Mouse (Mus musculus): ENCODE results near the gene Cacna1c.
"Not testable (repeated sequence)": the region's sequence is repeated elsewhere in the genome, so short reads cannot be mapped to it uniquely, and the experiment has no call there.

The Cacna1c gene

DNA sequence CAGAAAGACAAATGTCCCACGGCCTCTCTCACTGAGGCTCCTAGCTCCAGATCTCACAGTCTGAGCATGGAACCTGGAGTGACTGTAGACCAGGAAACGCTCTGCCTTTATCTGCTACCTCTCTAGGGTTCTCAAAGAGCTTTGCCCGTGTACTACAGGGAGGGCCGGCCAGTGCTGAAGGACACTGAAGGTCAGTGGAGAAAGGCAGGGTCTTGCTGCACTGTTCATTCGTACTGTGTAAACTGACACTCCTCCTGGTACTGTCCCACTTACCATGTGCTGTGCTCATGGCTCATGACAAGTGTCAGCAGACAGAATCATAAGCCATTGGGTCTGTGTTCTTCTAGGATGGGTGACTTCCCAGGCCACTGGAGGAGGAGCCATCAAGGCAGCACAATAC lies 17.2 kb upstream of the Cacna1c start:
- no peak for DNase-seq (ENCODE audit: low spot score in 2 of 2)

DNA sequence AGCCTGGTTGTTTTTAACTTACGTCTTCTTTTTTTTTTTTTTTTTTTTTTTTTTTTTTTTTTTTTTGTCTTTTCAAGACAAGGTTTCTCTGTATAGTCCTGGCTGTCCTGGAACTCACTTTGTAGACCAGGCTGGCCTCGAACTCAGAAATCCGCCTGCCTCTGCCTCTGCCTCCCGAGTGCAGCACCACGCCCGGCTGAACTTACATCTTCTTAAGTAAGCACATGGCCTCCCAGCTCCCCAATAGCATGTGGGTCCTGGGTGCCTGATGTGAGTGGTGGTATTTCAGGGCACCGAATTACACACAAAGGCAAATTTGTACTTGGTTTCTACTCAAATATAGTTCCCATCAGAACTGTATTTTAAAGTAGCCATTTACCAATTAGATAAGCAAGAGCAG lies 9.8 kb upstream of the Cacna1c start:
- not testable (repeated sequence) for DNase-seq (ENCODE audit: low spot score in 2 of 2)

DNA sequence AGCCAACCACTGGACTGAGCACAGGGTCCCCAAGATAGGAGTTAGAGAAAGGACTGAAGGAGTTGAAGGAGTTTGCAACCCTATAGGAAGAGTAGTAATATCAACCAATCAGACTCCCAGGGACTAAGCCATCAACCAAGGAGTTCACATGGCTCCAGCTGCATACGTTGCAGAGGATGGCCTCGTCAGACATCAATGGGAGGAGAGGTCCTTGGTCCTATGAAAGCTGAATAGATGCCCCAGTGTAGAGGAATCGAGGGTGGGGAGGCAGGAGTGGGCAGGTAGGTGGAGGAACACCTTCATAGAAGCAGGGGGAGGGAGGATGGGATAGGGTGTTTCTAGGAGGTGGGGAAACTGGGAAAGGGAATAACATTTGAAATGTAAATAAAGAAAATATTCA lies 8.7 kb upstream of the Cacna1c start:
- DNase-seq (ENCODE audit: low spot score in 2 of 2), result no peak

DNA sequence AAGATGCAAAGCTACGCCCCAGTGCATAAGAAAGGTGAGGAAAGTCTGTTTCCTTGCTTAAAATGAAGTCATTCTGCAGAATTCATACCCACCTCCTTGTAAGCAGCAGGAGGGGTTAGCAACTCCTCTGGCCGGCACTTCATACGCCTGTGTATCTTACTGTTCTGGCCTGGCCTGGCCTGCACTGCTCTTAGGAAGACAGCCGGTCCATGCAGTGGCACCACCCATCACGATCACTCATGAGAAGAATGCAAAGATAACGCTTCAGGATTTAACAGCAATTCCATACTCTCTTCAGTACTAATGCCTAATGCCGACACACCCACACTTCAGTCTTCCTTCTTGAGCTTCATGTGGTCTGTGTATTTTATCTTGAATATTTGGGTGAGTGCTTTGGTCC lies 8.1 kb upstream of the Cacna1c start:
- DNase-seq (ENCODE audit: low spot score in 2 of 2), result no peak

DNA sequence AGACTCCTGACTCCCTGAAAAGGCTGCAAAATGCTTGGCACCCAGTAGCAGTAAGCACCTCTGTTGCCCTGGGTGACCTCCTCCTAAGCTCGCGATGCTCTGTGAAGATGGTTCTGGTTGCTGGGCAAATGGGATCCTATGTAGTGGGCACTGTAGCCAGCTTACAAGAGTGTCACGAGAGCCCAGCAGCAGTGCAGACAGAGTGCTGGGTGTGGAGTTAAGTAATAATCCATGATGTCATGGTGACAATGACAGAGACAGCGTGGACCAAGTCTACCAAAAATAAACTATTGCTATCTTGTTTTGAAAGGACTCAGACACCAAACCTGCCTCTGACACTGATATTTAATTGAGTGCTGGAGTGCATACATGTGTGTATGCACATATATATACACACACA lies 5.4 kb upstream of the Cacna1c start:
- DNase-seq (ENCODE audit: low spot score in 2 of 2), result no peak

DNA sequence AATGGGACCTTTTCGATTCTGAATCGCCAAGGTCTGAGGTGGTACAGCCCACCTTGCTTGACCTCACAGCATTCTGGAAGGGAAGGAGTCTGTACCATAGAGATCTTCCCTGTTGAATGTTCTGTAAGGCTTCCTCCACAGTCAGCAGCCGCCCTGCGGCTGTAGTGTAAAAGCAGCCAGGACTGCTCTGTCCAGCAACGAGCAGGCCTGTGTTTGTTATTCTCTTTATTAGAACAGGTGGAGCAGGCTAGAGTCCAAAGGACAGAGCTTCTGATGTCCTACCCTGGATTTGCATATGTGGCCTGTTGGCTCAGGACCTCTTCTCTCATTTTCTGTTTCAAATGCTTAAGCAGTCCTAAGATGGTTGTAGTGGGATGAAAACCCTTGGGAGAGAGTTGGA lies 4.1 kb upstream of the Cacna1c start:
- DNase-seq (ENCODE audit: low spot score in 2 of 2), result no peak

DNA sequence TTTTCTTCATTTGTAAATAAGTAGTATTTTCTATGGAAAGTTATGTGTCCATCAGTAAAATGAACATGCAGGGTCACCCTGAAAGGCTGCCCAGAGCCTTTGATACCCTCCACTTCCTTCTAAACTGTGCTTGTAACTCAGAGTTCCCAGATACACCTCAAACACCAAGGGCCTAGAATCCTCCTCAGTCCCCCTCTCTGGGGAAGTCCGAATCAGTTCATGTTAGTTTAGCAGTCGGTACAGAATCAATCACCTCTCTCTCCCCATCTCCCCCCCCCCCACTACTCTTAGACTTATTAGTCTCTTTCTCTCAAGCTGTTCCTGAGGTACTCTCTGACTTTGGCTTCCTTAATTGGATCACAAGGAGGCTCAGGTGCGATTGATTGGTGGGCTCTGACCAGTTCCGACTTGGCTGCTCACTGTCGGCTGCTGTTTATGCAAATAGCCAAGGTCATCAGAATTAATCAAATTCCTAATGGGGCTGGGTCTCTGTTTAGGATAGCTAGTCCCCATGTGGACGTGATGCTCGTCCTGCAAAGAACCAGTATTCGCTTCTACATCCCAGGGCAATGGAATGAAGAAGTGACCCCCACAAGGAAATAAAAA lies 3.2 kb upstream of the Cacna1c start:
- DNase-seq (ENCODE audit: low spot score in 2 of 2), result no peak

DNA sequence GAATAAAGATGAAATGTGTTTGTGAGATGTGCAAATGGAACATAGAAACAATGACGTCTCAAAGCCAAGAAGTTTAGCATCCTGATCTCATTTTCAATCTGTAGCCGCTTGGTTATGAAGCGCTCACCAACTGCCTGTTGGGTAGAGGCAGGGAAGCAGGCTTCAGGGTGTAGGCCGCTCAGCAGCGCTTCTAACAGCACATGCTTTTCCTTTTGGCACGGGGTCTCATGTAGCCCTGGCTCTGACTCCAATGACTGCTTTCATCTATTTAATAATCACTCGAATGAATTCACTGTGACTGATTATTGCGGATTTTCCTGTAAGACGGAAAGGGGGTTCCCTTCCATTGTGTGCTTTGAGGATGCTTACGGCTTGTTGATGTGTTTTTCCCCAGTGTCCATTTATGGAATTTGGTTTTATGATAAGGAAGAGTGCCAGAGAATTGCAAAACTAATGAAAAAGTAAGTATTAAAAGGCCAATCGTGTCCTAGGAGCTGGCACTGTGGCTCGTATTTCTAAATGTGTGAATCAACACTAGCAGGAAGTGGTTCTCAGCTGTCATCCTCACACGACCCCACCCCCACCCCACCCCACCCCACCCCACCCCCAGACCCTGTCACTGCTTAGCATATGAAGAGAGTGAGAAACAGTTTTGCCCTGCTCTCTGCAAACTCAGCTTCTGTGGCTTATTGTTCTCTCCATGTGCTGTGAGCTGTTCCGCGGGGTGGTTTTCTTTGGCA lies 2.5 kb upstream of the Cacna1c start:
- DNase-seq (ENCODE audit: low spot score in 2 of 2), result no peak

DNA sequence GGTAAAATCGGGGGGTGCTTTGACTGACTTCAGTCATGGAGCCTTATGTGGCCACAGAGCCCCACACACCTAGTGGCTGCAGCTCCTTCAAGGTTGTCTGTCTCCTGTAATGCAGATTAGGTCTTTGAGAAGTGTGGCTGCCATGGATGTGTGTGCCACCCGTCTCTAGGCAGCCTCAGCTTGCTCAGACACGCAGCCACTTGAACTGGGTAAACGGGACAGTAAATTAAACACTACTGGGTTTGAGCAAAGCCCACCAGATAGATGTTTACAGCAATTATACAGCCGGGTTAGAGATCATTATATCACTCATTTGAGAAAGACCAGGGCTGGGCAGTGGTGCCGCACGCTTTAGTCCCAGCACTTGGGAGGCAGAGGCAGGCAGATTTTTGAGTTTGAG lies 1.6 kb downstream of the Cacna1c start:
- no peak for DNase-seq (ENCODE audit: low spot score in 2 of 2)

DNA sequence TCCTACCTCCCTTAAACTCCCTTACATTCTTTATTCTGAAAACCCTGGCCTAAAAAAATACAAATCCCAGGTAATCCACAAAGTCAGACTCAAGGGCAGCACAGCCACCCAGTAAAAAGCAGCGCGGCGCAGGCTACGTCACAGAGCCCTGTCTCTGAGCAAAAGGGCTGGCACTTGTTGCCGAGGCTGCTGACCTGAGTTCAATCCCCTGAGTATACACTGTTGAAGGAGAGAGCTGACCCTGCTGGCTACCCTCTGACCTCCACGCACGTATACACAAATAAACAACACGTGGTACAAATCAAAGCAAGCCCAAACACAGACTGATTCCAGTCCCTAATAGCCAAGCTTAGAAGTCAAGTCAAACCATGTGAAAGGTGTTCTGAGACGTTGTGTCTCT lies 2.1 kb downstream of the Cacna1c start:
- DNase-seq (ENCODE audit: low spot score in 2 of 2), result no peak

DNA sequence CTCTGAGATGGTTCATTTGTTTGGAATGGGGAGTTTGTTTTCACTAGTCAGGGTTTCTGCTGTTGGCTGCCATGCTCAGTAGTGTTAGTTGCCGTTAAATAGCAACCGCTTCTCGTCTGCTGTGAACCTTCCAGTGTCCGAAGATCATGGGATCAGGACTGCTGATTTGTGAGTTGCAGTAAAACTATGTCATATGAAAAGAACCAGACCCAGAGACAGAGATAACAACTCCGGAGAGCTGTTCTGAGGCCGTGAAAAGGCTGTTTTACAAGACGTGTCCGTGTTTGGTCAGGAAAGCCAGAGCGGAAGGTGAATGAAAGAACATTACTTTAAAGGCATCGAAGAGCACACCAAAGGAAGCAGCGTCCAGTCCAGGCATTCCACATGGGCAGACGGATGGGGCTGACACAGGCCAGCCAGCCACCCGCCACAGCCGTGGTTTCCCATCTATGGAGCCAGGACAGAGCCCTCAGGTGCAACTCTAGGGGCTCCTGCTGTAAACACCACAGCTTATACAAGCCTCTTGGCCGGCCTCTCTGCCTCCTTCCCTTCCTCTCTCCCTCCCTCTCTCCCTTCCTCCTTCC lies 2.6 kb downstream of the Cacna1c start:
- no peak for DNase-seq (ENCODE audit: low spot score in 2 of 2)

DNA sequence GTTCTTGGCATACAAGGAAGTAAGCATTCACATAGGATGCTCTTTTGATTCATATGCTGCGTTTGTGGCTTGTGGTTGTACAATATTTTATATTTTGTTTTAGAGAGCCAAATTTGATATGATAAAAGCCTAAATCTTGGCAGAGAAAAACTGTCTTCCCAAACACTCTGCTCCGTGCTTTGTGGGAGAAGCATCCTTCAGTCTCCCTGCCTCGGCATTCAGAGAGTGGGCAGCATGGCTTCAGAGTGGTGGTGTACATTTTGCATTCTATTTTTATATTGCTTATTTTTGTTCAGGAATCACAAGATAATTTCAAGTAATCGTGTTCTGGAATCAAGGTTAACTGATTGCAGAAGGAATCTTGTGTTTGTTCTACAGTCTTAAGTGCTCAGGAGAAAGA lies 4.7 kb downstream of the Cacna1c start:
- DNase-seq (ENCODE audit: low spot score in 2 of 2), result no peak

DNA sequence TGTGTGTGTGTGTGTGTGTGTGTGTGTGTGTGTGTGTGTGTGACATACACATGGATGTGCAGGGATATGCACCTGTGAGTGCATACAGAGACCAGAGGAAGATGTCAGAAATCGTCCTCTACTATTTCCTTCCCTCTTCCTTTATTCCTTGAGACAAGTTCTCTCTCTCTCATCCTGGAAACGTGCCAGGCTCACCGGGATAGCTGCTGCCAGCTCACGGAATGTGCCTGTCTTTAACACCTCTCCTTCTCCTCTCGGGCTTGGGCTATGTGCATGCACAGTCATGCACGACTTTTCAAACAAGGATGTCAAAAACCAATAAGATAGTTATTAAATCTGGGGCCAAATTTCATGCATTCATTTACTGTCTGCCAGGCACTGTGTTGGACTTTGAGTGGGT lies 8.6 kb downstream of the Cacna1c start:
- DNase-seq (ENCODE audit: low spot score in 2 of 2), result no peak

DNA sequence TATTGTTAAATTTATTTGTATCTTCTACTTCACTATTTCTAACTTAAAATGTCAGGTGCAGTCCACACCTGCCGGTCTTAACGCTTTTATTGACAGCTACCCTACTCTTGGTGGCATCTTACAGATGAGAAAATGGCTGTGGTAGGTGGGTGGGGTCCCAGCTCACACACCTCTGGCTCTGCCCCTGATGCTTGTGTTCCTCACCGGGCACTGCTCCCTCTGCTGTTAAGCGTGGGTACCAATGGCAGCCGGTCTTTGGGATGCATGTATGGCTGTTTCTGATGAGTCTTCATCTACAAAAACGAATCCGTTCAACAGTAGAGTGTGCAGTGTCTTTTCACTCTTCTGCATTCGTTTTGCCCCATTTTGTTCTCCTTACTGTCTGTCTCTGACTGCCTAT lies 9.6 kb downstream of the Cacna1c start:
- DNase-seq (ENCODE audit: low spot score in 2 of 2), result no peak

DNA sequence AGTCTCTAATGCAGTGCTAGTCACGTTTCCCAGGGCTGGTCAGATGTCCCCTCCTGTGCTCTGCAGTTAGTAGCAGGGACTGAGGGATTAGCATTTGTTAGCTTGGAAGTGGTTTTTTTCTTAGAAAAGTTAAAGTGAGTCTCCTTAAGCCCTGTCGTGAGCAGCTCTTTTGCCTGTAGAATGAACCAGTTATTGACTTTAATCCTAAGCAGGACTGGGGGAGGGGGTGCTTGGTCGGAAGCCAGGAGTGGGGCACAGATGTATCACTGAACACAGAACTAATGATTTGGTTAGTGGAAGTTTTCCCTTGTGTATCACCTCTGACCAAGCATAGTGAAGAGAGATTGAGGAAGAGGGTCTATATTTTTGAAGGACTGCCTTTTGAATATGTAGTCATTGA lies 12.4 kb downstream of the Cacna1c start:
- no peak for DNase-seq (ENCODE audit: low spot score in 2 of 2)

DNA sequence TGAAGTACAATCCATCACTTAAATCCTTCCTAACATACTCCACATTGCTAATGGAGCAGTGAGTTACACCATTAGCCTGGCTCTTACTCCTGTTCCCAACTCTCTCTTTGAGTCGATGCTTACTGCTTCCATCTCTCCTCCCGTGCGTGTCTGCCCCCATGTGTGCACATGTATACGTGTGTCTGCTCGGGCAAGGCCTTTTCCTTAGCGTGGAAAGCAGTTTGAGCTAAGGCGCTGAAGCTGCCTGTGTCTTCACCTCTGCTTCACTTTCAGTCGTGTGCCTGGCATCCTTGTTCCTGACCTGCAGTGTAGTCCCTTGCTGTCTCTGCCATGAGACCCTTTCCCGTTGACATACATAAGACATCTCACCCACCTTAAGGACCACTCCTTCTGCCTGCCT lies 14.0 kb downstream of the Cacna1c start:
- DNase-seq (ENCODE audit: low spot score in 2 of 2), result no peak

DNA sequence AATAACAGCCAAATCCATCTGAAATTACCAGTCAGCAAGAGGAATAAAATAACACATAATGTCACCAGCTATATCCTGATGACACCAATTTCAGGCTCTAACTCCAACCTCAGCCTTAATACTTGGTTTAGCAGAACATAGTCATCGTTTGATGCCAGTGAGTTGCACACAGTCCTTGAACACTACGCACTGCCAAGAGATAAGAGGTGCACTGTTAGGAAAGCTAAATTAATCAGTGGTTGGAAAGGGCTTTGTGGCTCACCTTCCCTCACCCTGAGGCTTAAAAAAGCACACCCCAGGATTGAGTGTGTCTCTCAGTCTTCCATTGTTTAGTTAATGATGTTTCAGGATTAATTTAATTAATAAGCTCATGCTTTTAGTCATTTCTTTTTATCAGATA lies 16.0 kb downstream of the Cacna1c start:
- DNase-seq (ENCODE audit: low spot score in 2 of 2), result no peak

DNA sequence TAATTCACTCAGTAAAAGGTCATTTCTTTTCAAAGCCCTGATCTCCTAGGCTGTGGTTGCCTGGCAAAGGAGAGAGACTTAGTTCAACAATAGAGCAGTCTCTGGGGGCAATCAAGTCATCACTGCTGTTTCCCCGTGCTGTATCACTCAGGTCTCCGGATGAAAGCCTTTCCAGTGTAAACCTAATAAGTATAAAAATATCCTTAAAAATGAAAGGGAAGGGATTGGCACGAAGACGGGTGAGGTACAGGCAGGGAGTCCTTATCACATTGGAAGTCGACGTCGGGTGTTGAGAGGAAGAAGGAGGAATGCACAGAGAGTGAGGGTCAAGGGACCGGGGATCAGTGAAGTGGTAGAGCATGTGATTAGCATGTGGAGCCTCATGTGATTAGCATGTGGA lies 19.1 kb downstream of the Cacna1c start:
- DNase-seq (ENCODE audit: low spot score in 2 of 2), result no peak

DNA sequence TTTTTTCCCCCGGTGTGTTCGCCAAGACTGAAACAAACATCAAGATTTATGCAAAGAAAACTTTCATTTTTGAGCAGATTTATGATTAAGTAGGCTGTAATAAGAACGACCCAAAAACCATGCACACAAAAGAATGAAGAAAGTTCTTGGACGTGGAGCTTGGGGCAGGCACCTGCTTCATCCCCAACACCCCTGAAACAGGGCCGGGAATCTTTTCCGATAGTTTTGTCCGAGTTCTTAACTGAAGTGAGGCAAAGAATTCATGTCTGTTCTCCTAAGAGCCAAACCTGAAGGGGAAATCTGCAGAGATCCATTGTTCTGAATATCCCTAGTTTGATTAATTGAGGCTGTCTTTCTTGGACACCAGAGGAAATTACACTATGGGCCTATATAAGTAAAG lies 20.1 kb downstream of the Cacna1c start:
- no peak for DNase-seq (ENCODE audit: low spot score in 2 of 2)

DNA sequence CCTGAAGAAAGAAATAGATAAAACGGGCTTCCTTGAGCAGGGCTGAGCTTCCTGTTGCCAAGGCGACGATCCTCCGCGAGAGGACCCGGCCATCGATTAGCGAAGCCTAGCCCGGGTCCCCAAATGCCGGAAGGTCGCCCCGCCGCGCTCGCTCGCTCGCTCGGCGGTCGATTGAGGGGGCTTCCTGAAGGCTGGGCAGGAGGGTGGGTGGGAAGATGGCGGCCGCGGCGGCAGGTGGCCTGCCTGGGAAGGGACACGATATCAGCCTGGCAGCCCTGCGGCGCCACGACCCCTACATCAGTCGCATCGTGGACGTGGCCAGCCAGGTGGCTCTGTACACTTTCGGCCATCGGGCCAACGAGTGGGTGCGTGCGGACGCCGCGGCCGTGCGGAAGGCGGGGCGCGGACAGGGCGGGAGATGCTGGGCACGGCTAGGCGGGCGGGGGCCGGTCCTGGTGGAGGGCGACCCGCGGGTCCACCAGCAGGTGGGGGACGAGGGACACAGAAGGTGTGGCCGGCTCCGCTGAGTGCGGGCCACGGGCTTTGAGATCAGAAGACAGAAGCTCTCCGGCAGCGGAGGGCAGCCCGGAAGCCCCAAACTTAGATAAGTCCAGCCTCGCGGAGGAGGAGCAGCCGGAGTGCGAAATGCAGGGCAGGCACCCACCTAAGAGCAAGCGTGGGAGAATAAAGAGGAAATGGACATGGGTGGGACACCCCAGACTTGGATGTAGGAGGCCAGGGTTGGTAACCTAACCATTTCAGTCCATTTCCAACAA lies 21.0 kb downstream of the Cacna1c start, which contains the start of gene Dcp1b:
Dcp1b (plus strand) TSS at position 176 of the 776 bp plus-strand sequence.
- peak; percentile 82 to 90 for DNase-seq (ENCODE audit: low spot score in 2 of 2)

DNA sequence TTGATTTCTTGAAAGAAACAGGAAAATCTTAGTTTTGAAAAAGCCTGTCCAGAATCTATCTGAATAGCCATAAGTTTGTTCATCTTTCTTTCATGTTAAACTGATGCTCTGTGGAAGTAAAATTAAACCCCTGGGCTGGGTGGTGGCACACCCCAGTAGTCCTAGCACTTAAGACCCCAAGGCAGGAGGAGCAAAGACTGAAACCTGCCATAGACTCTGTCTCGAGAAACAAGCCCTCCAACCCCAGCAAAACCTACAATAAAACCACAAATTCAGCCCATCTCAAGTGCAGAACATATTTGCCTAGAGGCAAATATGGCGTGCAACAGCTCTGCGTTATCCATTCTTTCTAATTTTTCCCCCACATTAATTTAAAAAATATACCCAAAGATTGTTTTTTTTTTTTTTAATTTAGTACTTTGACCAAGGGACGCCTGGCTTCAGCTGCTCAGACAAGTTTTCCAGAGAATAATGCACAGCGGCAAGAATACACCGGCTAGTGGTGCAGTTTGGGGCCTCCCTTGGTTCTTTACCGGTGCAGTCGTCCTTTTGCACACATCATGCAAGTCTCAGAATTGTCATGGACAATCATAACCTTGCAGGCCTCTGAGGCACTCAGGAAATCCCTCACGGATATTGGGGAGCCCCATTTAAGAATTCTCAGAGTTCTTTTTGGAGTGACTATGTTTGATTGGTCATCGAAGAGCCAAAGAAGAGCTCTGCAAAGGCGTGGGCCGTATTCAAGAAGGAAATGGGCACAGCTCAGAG lies 21.7 kb downstream of the Cacna1c start:
- no peak for DNase-seq (ENCODE audit: low spot score in 2 of 2)

DNA sequence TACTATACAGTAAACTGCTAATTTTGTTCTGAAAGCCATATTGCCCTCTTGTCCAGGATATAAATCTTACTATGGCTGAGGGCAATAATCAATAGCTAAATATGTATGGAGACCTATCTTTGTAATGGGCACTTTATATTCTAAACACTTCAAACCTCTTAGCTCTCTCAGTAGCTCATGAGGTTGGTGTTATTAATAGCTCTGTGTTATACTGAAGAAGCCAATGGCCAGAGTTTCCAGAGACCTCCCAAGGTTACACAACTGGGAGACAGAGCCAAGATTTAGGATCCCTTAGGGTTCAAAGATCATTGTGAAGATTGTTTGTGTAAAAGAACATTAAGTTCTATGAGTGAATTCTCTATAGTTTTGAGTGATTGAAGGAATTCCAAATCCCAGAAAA lies 30.5 kb downstream of the Cacna1c start:
- no peak for DNase-seq (ENCODE audit: low spot score in 2 of 2)

All from thymus, postnatal 10 days (tissue).